Mouse (Mus musculus) heart, postnatal 4 days (tissue): Measurements from ENCODE around the gene Gmppb. TPM values are rescaled to one million over a fixed set of nuclear protein-coding genes. Genes with fewer than 3 reads are reported as not detected.
"Not testable (repeated sequence)": the region's sequence is repeated elsewhere in the genome, so short reads cannot be mapped to it uniquely, and the experiment has no call there.

Source experiments
- DNase-seq: peaks from one replicate; pipeline ENCODE4 v3.0.0; 2021
- total RNA-seq, 2 experiments: library from RNA; stranded (reverse); gene quantifications; 2 replicates each; pipeline ENCODE4 v1.2.3; 2021

The Gmppb gene
- 10 to 100 TPM; 14.2 to 17.1 TPM for total RNA-seq

- DNase-seq = peak; percentile 97
Measured at GRCm38 (mm10) chr9:108049016-108049455, at the start of gene Gmppb. Gene Gmppb, plus strand, starts transcription at chr9:108049242.

GRCm38 (mm10) chr9:108001922-108002770 is 46.9 kb upstream of the Gmppb start, which contains the start of gene Ip6k1:
Gene Ip6k1, plus strand, starts transcription at chr9:108002501.
- DNase-seq = peak; percentile 100

GRCm38 (mm10) chr9:108002778-108003530 is 46.1 kb upstream of the Gmppb start:
- DNase-seq = no peak

- DNase-seq = no peak
Measured at GRCm38 (mm10) chr9:108003531-108003890, 45.5 kb upstream of the Gmppb start.

GRCm38 (mm10) chr9:108008041-108008440 is 41.0 kb upstream of the Gmppb start:
- no peak for DNase-seq

- DNase-seq = no peak
Measured at GRCm38 (mm10) chr9:108010385-108010784, 38.7 kb upstream of the Gmppb start.

GRCm38 (mm10) chr9:108013577-108013976 is 35.5 kb upstream of the Gmppb start:
- DNase-seq = not testable (repeated sequence)

GRCm38 (mm10) chr9:108017127-108017526 is 31.9 kb upstream of the Gmppb start:
- no peak for DNase-seq

GRCm38 (mm10) chr9:108020741-108021140 is 28.3 kb upstream of the Gmppb start:
- no peak for DNase-seq

- no peak for DNase-seq
Measured at GRCm38 (mm10) chr9:108023216-108023615, 25.8 kb upstream of the Gmppb start.

- no peak for DNase-seq
Measured at GRCm38 (mm10) chr9:108026584-108026983, 22.5 kb upstream of the Gmppb start.

GRCm38 (mm10) chr9:108027867-108028266 is 21.2 kb upstream of the Gmppb start:
- no peak for DNase-seq

- DNase-seq = no peak
Measured at GRCm38 (mm10) chr9:108032126-108032525, 16.9 kb upstream of the Gmppb start.

GRCm38 (mm10) chr9:108035331-108036156 is 13.5 kb upstream of the Gmppb start:
- no peak for DNase-seq

- no peak for DNase-seq
Measured at GRCm38 (mm10) chr9:108044751-108045492, 4.1 kb upstream of the Gmppb start.

GRCm38 (mm10) chr9:108046582-108046981 is 2.5 kb upstream of the Gmppb start:
- no peak for DNase-seq

GRCm38 (mm10) chr9:108047601-108048565 is 1.2 kb upstream of the Gmppb start:
- no peak for DNase-seq

GRCm38 (mm10) chr9:108048566-108048955 is 481 bp upstream of the Gmppb start:
- no peak for DNase-seq

- no peak for DNase-seq
Measured at GRCm38 (mm10) chr9:108049561-108050251, 664 bp downstream of the Gmppb start.
